Mouse (Mus musculus) small intestine, adult 2 months (tissue): ENCODE data around the gene Ift74.

ENCODE experiments used
- CTCF ChIP-seq: fragments of 200-500 bp; IDR thresholded peaks from 2 replicates; pipeline ENCODE4 v1.5.1; 2012; ENCODE audit warnings: low read depth, mild to moderate bottlenecking, control low read depth, inconsistent platforms, low read length, moderate library complexity, mixed read lengths; ENCODE audit not compliant: insufficient replicate concordance, insufficient read length; ENCODE audit errors: extremely low read depth
- POLR2A ChIP-seq: fragments of 200-500 bp; IDR thresholded peaks from 2 replicates; pipeline ENCODE4 v1.6.1; 2012; ENCODE audit warnings: low read depth, mild to moderate bottlenecking, control low read depth, inconsistent platforms, low read length, moderate library complexity

DNA sequence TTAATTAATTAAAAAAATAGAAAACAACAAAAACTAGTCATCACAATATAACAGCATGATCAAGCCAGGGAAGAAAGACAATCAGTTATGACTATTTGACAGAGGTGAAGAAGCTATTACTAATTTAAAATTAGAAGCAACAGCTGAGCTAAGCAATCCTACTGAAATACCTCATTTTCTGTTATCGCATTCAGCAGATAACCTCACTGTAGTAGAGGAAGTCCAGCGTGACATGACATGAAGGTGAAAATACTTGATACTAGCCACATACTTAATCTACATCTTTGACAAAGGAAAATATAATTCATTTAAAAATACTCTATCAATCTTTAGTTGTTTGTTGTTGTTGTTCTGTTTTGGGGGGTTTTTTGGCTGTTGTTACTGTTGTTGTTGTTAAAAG lies 96.7 kb downstream of the Ift74 start:
- TF ChIP-seq POLR2A (no peak), CTCF (no peak)
